Mouse (Mus musculus): ENCODE data around the gene Bcl2l11.

DNA sequence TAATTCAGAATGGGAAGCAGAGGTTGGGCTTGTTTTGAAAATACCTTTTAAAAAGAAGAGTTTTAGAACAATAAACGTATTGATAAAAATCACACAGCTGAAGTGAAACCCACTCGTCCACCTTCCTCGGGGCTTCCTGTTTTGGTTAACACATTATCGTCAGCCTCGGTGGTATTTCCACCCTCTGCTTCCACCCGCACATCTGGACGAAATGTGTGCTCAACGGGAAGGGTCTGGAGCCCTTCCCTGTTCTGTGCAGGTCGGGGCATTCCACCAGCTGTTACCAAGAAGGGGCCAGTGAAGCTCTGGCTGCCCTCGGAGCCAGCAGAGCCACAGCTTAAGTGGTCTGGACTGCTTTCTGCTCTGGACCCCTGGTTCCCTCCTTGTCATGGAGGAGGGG is 63.9 kb downstream of the Bcl2l11 start:
- no peak for TF ChIP-seq CTCF (IDR thresholded peaks at IDR 0.05; ENCODE audit: borderline replicate concordance, extremely low read depth, insufficient read depth, insufficient read length)
- TF ChIP-seq POLR2A (IDR thresholded peaks at IDR 0.05; ENCODE audit: borderline replicate concordance, extremely low read depth, insufficient read depth, insufficient read length, poor library complexity, severe bottlenecking) = no peak

Measured in brain, embryonic 14.5 days (tissue).